Mouse (Mus musculus) urinary bladder, adult 18-20 months (tissue): ENCODE measurements around the gene Cdk16.
A peak's percentile ranks its signal among the peaks of the same experiment; 100 is the strongest.

Experiments
- DNase-seq, 2 experiments: peaks; one replicate each; pipeline ENCODE4 v3.0.0; 2022; ENCODE audit warnings: low spot score in 2 of 2, mixed read lengths in 2 of 2

Gene Cdk16

GRCm38 (mm10) chrX:20687519-20688067, at the start of gene Cdk16:
Gene Cdk16, plus strand, starts transcription at chrX:20687954.
- DNase-seq, result peak; percentile 34 to 82

GRCm38 (mm10) chrX:20638141-20638540, 49.6 kb upstream of the Cdk16 start:
- DNase-seq, result no peak

GRCm38 (mm10) chrX:20644780-20645179, 43.0 kb upstream of the Cdk16 start:
- DNase-seq, result no peak

GRCm38 (mm10) chrX:20657593-20657992, 30.2 kb upstream of the Cdk16 start:
- DNase-seq, result no peak

- DNase-seq, result peak; percentile 36 to 53
Measured at GRCm38 (mm10) chrX:20658026-20658652, 29.6 kb upstream of the Cdk16 start, which contains the start of gene Uba1. Gene Uba1, plus strand, starts transcription at chrX:20658326.

GRCm38 (mm10) chrX:20658891-20659406, 28.8 kb upstream of the Cdk16 start:
- DNase-seq, result peak in 1 of 2 experiments; percentile 6

- no peak for DNase-seq
Measured at GRCm38 (mm10) chrX:20662317-20662715, 25.4 kb upstream of the Cdk16 start.

- peak; percentile 46 to 83 for DNase-seq
Measured at GRCm38 (mm10) chrX:20662716-20663443, 24.9 kb upstream of the Cdk16 start.

GRCm38 (mm10) chrX:20663444-20663790, 24.3 kb upstream of the Cdk16 start:
- DNase-seq, result no peak

- DNase-seq, result peak; percentile 55 to 71
Measured at GRCm38 (mm10) chrX:20688068-20688547, 354 bp downstream of the Cdk16 start.

GRCm38 (mm10) chrX:20688615-20689014, 861 bp downstream of the Cdk16 start:
- peak; percentile 20 to 27 for DNase-seq

- DNase-seq, result no peak
Measured at GRCm38 (mm10) chrX:20691566-20691965, 3.8 kb downstream of the Cdk16 start.

GRCm38 (mm10) chrX:20692616-20693015, 4.9 kb downstream of the Cdk16 start:
- no peak for DNase-seq

GRCm38 (mm10) chrX:20695842-20696241, 8.1 kb downstream of the Cdk16 start:
- DNase-seq, result no peak

- peak in 1 of 2 experiments; percentile 5 for DNase-seq
Measured at GRCm38 (mm10) chrX:20703741-20704290, 16.1 kb downstream of the Cdk16 start, which contains the start of gene Usp11. Gene Usp11, plus strand, starts transcription at chrX:20703906.

GRCm38 (mm10) chrX:20704295-20705082, 16.7 kb downstream of the Cdk16 start:
- peak in 1 of 2 experiments; percentile 67 for DNase-seq

- no peak for DNase-seq
Measured at GRCm38 (mm10) chrX:20705083-20705402, 17.3 kb downstream of the Cdk16 start.

- DNase-seq, result no peak
Measured at GRCm38 (mm10) chrX:20728681-20729080, 40.9 kb downstream of the Cdk16 start.

- peak in 1 of 2 experiments; percentile 1 for DNase-seq
Measured at GRCm38 (mm10) chrX:20730048-20730447, 42.3 kb downstream of the Cdk16 start.

- DNase-seq, result no peak
Measured at GRCm38 (mm10) chrX:20736479-20736878, 48.7 kb downstream of the Cdk16 start.

GRCm38 (mm10) chrX:20748829-20749228, 61.1 kb downstream of the Cdk16 start:
- DNase-seq, result no peak
